Mouse (Mus musculus): ENCODE results near the gene Manf. TPM values are rescaled to one million over a fixed set of nuclear protein-coding genes. Genes with fewer than 3 reads are reported as not detected.

Manf gene
- total RNA-seq, 2 experiments from 2014 or later, result 112 to 146 TPM

- DNase-seq (ENCODE audit: extremely low spot score in 1 of 2, low spot score in 1 of 2), result peak; percentile 81 to 84
These were observed 102.9 kb downstream of the Manf start, which contains the start of gene Rad54l2 for GRCm38 (mm10) chr9:106788812-106789321. Gene Rad54l2, minus strand, starts transcription at chr9:106789194.

Other genes starting within 250 kb of the Manf start
- gene Grm2, start 235.9 kb downstream of the Manf start, total RNA-seq (2021), result 10 to 100 TPM; 63.9 to 84.0 TPM
- gene Tex264, start 206.1 kb downstream of the Manf start, total RNA-seq (2021), result 100 to 1,000 TPM; 102 to 104 TPM
- 10 to 100 TPM; 14.2 to 17.6 TPM for gene Rad54l2, start 102.8 kb downstream of the Manf start, total RNA-seq (2021)
- 10 to 100 TPM; 28.5 to 29.4 TPM for gene Dcaf1, start 70.1 kb downstream of the Manf start, total RNA-seq (2021)
- gene Rbm15b, start 4.6 kb downstream of the Manf start, total RNA-seq (2021), result 10 to 100 TPM; 50.1 to 51.6 TPM

Measured in layer of hippocampus, postnatal 25 days (tissue).